Comparison of ENCODE assay signal across 8 mouse cellular contexts in genomic region chr12:84361555-84362489, GRCm38 (mm10). TPM values are rescaled to one million over a fixed set of nuclear protein-coding genes. Genes with fewer than 3 reads are reported as not detected.
DNase-seq lines count a peak whose midpoint lies in the region; ATAC-seq and TF ChIP-seq lines count a peak whose summit lies in the region.

TSS of gene Coq6 (plus strand) at chr12:84361657.
TSS of gene Fam161b (minus strand) at chr12:84361833.

- TF ChIP-seq CTCF in lung, postnatal 0 days (IDR thresholded peaks at IDR 0.05) = no peak

- peak within 1 kb of the TSS; percentile 81 for H3K4me2 ChIP-seq in lung, postnatal 0 days (replicated peaks; ENCODE audit: low read depth, low read length)

- WGBS in hindbrain, embryonic 10.5 days = under 1% methylated on average over 51 of the region's 51 CpGs
- WGBS in lung, postnatal 0 days = under 1% methylated on average over 50 of the region's 51 CpGs

- peak within 1 kb of the TSS; percentile 90 for H3K27ac ChIP-seq in hindbrain, embryonic 10.5 days
- H3K27ac ChIP-seq in lung, postnatal 0 days (ENCODE audit: low read length) = peak within 1 kb of the TSS; percentile 23; the same call in 1 of the 2 replicates

- H3K9ac ChIP-seq in lung, postnatal 0 days (replicated peaks; ENCODE audit: low read depth) = peak within 1 kb of the TSS; percentile 58

- peaks cover 25% of the 10 kb centered on the region for H3K4me1 ChIP-seq in hindbrain, embryonic 10.5 days (replicated peaks)
- H3K4me1 ChIP-seq in lung, postnatal 0 days (ENCODE audit: insufficient read depth, low read depth, low read length) = peaks cover 15% of the 10 kb centered on the region; the same call in 1 of the 2 replicates

- H3K36me3 ChIP-seq in hindbrain, embryonic 10.5 days = peaks cover 10% of the 10 kb centered on the region
- H3K36me3 ChIP-seq in lung, postnatal 0 days (ENCODE audit: insufficient read depth, low read length) = no peaks in the 10 kb centered on the region

- peak; percentile 99 for DNase-seq in MN1 (ENCODE audit: low spot score)
- peak; percentile 99 for DNase-seq in cerebellum, adult 9-10 months
- DNase-seq in hindbrain, embryonic 10.5 days (ENCODE audit: low spot score) = peak; percentile 94
- peak; percentile 99 for DNase-seq in layer of hippocampus, adult 9-11 months
- DNase-seq in lung, postnatal 0 days (ENCODE audit: low spot score) = peak; percentile 100
- DNase-seq in ovary, postnatal 14 days (ENCODE audit: low spot score) = peak; percentile 82
- DNase-seq in thymus, postnatal 14 days = peak; percentile 94

- H3K27me3 ChIP-seq in hindbrain, embryonic 10.5 days (ENCODE audit: insufficient read depth, poor library complexity, severe bottlenecking) = no peaks in the 10 kb centered on the region
- H3K27me3 ChIP-seq in lung, postnatal 0 days (replicated peaks; ENCODE audit: insufficient read depth, low read length) = no peaks in the 10 kb centered on the region

- peak; percentile 98 for ATAC-seq in frontal cortex, adult (ENCODE audit: low TSS enrichment)
- ATAC-seq in lung, postnatal 0 days = peak; percentile 99

- peak within 1 kb of the TSS; percentile 99 for H3K4me3 ChIP-seq in hindbrain, embryonic 10.5 days
- H3K4me3 ChIP-seq in lung, postnatal 0 days (ENCODE audit: low read depth, low read length) = peak within 1 kb of the TSS; percentile 83

- H3K9me3 ChIP-seq in hindbrain, embryonic 10.5 days = no peaks in the 10 kb centered on the region
- no peaks in the 10 kb centered on the region for H3K9me3 ChIP-seq in lung, postnatal 0 days (ENCODE audit: low read length)

- peak; percentile 45; the same call in 1 of the 2 replicates for TF ChIP-seq EP300 in lung, postnatal 0 days (IDR thresholded peaks at IDR 0.05)

RNA-seq across cellular contexts. Expression of gene Coq6, which starts in this region (rescaled TPM):
- 46.5 and 48.9 TPM in 2 replicates for polyA plus RNA-seq in hindbrain, embryonic 10.5 days (2016; fragmentation: Nextera tagmentation; extraction: Ambion mirVana)
- 20.7 and 21.2 TPM in 2 replicates for polyA plus RNA-seq in lung, postnatal 0 days (2015; fragmentation: Nextera tagmentation; extraction: Ambion mirVana)

RNA-seq across cellular contexts. Expression of gene Fam161b, which starts in this region (rescaled TPM):
- polyA plus RNA-seq in hindbrain, embryonic 10.5 days (2016; fragmentation: Nextera tagmentation; extraction: Ambion mirVana) = 6.8 and 10.7 TPM in 2 replicates
- 2.4 and 3.1 TPM in 2 replicates for polyA plus RNA-seq in lung, postnatal 0 days (2015; fragmentation: Nextera tagmentation; extraction: Ambion mirVana)

Comparison
In these comparisons a context has a peak if more than half of its experiments do, and no peak if none do; other contexts are left out.
1. Peak in every context shown above with its lines: DNase-seq, ATAC-seq, H3K4me3 ChIP-seq and H3K27ac ChIP-seq.